Mouse (Mus musculus): ENCODE data around the gene Hoxa6. TPM values are rescaled to one million over a fixed set of nuclear protein-coding genes. Genes with fewer than 3 reads are reported as not detected.

The Hoxa6 gene
- polyA plus RNA-seq, 1 experiment, result 0.96 TPM

DNA sequence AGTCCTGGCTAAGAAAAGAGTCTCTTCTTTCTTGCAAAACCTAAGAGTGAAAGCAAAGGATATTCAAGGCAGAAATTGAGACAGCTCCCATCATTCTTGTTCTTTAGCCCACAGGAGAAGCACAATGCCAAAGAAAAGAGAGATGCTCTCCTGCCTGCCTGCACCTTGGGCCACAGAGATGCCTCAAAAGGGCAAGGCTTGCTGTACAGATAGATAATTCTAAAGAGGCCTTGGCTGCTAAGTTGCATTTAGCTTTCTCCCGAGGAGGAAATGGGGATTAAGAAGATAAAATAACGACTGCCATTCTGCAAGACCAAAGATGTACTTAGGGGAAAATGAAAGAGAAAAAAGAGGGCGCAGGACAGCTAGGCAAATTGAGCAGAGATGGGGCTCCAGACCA, 38.4 kb upstream of the Hoxa6 start:
- Histone ChIP-seq H3K27me3 (ENCODE audit: control insufficient read depth, insufficient read depth, insufficient read length) (no peaks in the 10 kb centered on the region), H3K79me3 (ENCODE audit: low read depth) (peaks cover 66% of the 10 kb centered on the region), H3K79me2 (ENCODE audit: control insufficient read depth, insufficient read depth) (peaks cover 95% of the 10 kb centered on the region), H3K36me3 (ENCODE audit: control insufficient read depth, insufficient read depth) (peaks cover 19% of the 10 kb centered on the region), H3K4me3 (ENCODE audit: insufficient read depth, poor library complexity, severe bottlenecking) (peak overlapping the region; percentile 75), H3ac (ENCODE audit: control insufficient read depth, insufficient read length, low read depth) (peak overlapping the region; percentile 37)
- no peak for TF ChIP-seq MYOD1 (IDR thresholded peaks at IDR 0.05; ENCODE audit: control insufficient read depth, insufficient read length, low read depth)
- no peak for TF ChIP-seq FOSL1 (IDR thresholded peaks at IDR 0.05; ENCODE audit: insufficient read depth, low read length, poor library complexity, severe bottlenecking)
- TF ChIP-seq MAX (IDR thresholded peaks at IDR 0.05), result no peak
- TF ChIP-seq USF1 (IDR thresholded peaks at IDR 0.05; ENCODE audit: low read depth), result no peak
- TF ChIP-seq MYOG (IDR thresholded peaks at IDR 0.05; ENCODE audit: control insufficient read depth, extremely low read depth, insufficient read length), result no peak
- TF ChIP-seq CEBPB (IDR thresholded peaks at IDR 0.05; ENCODE audit: low read depth), result no peak
- TF ChIP-seq CTCF (IDR thresholded peaks at IDR 0.05; ENCODE audit: control insufficient read depth, insufficient read depth, insufficient read length), result no peak

GRCm38 (mm10) chr6:52246403-52246803, 37.9 kb upstream of the Hoxa6 start:
- peaks cover 17% of the 10 kb centered on the region for H3K36me3 ChIP-seq (ENCODE audit: control insufficient read depth, insufficient read depth)
- H3K4me3 ChIP-seq (ENCODE audit: insufficient read depth, poor library complexity, severe bottlenecking), result peak overlapping the region; percentile 75
- peaks cover 99% of the 10 kb centered on the region for H3K79me2 ChIP-seq (ENCODE audit: control insufficient read depth, insufficient read depth)
- peaks cover 72% of the 10 kb centered on the region for H3K79me3 ChIP-seq (ENCODE audit: low read depth)
- H3K27me3 ChIP-seq (ENCODE audit: control insufficient read depth, insufficient read depth, insufficient read length), result no peaks in the 10 kb centered on the region
- peak overlapping the region; percentile 37 for H3ac ChIP-seq (ENCODE audit: control insufficient read depth, insufficient read length, low read depth)
- no peak for TF ChIP-seq CTCF (IDR thresholded peaks at IDR 0.05; ENCODE audit: control insufficient read depth, insufficient read depth, insufficient read length)
- TF ChIP-seq MAX (IDR thresholded peaks at IDR 0.05), result peak; percentile 42

DNA sequence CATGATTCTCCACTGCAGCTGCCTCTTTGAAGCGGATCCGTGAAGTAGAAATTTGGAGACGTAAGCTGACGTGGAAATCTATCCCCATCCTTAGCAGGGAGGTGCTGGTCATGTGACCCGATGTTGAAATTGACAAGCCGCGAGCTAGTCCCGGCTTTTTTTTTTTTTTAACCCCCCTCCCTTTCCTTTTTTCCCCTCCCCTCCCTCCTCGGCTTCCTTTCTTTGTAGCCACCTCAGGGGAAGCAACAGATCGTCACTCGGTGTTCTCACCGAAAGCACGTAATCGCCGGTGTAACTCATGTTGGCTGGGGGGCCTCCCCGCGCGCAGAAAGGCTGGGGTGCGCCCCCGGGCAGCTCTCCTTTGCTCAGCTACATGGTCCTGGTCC, 37.2 kb upstream of the Hoxa6 start, which contains the start of gene Hoxa11:
Hoxa11 (minus strand) TSS at position 54 of the 386 bp plus-strand sequence.
- H3ac ChIP-seq (ENCODE audit: control insufficient read depth, insufficient read length, low read depth), result peak within 1 kb of the TSS; percentile 91
- peaks cover 72% of the 10 kb centered on the region for H3K79me3 ChIP-seq (ENCODE audit: low read depth)
- peaks cover 100% of the 10 kb centered on the region for H3K79me2 ChIP-seq (ENCODE audit: control insufficient read depth, insufficient read depth)
- TF ChIP-seq CTCF (IDR thresholded peaks at IDR 0.05; ENCODE audit: control insufficient read depth, insufficient read depth, insufficient read length) (no peak), CEBPB (IDR thresholded peaks at IDR 0.05; ENCODE audit: low read depth) (peak; percentile 84), USF1 (IDR thresholded peaks at IDR 0.05; ENCODE audit: low read depth) (peak; percentile 97), FOSL1 (IDR thresholded peaks at IDR 0.05; ENCODE audit: insufficient read depth, low read length, poor library complexity, severe bottlenecking) (no peak), MYOG (IDR thresholded peaks at IDR 0.05; ENCODE audit: control insufficient read depth, extremely low read depth, insufficient read length) (no peak), MYOD1 (IDR thresholded peaks at IDR 0.05; ENCODE audit: control insufficient read depth, insufficient read length, low read depth) (no peak), MAX (IDR thresholded peaks at IDR 0.05) (no peak)
- peaks cover 17% of the 10 kb centered on the region for H3K36me3 ChIP-seq (ENCODE audit: control insufficient read depth, insufficient read depth)
- no peaks in the 10 kb centered on the region for H3K27me3 ChIP-seq (ENCODE audit: control insufficient read depth, insufficient read depth, insufficient read length)
- peak within 1 kb of the TSS; percentile 75 for H3K4me3 ChIP-seq (ENCODE audit: insufficient read depth, poor library complexity, severe bottlenecking)

DNA sequence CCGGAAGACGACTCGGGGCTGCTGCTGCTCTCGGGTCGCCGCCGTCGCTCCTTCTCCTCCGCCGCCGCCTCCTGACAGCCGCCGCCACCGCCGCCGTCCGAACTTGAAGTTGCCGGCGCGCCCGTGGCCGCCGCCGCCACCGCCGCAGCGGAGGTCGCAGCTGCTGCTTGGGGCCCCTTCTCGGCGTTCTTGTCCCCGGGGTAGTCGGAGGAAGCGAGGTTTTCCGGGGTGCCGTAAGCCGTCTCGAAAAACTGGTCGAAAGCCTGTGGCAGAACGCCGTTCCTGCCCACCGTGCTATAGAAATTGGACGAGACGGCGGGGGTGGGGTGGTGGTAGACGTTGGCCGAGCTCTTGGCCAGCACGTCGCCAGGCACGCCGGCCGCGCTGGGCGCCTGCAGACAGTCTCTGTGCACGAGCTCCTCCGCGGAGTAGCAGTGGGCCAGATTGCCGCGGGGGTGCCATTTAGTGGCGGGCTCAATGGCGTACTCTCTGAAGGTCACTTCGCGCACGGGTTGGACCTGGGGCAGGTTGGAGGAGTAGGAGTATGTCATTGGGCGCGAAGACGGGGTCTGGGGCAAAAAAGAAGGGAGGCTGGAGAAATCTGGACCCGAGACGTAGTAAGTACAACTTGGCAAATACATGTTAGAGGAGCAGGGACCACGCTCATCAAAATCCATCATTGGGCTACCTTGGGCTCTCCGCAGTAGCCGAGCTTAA, 36.7 kb upstream of the Hoxa6 start:
- peaks cover 100% of the 10 kb centered on the region for H3K79me2 ChIP-seq (ENCODE audit: control insufficient read depth, insufficient read depth)
- H3ac ChIP-seq (ENCODE audit: control insufficient read depth, insufficient read length, low read depth), result peak overlapping the region; percentile 91
- H3K4me3 ChIP-seq (ENCODE audit: insufficient read depth, poor library complexity, severe bottlenecking), result peak overlapping the region; percentile 75
- peaks cover 13% of the 10 kb centered on the region for H3K36me3 ChIP-seq (ENCODE audit: control insufficient read depth, insufficient read depth)
- TF ChIP-seq MYOD1 (IDR thresholded peaks at IDR 0.05; ENCODE audit: control insufficient read depth, insufficient read length, low read depth) (no peak), CEBPB (IDR thresholded peaks at IDR 0.05; ENCODE audit: low read depth) (no peak), MAX (IDR thresholded peaks at IDR 0.05) (no peak), FOSL1 (IDR thresholded peaks at IDR 0.05; ENCODE audit: insufficient read depth, low read length, poor library complexity, severe bottlenecking) (no peak), USF1 (IDR thresholded peaks at IDR 0.05; ENCODE audit: low read depth) (no peak), MYOG (IDR thresholded peaks at IDR 0.05; ENCODE audit: control insufficient read depth, extremely low read depth, insufficient read length) (no peak), CTCF (IDR thresholded peaks at IDR 0.05; ENCODE audit: control insufficient read depth, insufficient read depth, insufficient read length) (no peak)
- H3K27me3 ChIP-seq (ENCODE audit: control insufficient read depth, insufficient read depth, insufficient read length), result no peaks in the 10 kb centered on the region
- H3K79me3 ChIP-seq (ENCODE audit: low read depth), result peaks cover 68% of the 10 kb centered on the region

GRCm38 (mm10) chr6:52244471-52245039, 36.0 kb upstream of the Hoxa6 start:
- Histone ChIP-seq H3K79me2 (ENCODE audit: control insufficient read depth, insufficient read depth) (peaks cover 100% of the 10 kb centered on the region), H3K27me3 (ENCODE audit: control insufficient read depth, insufficient read depth, insufficient read length) (no peaks in the 10 kb centered on the region), H3ac (ENCODE audit: control insufficient read depth, insufficient read length, low read depth) (peak overlapping the region; percentile 91), H3K4me3 (ENCODE audit: insufficient read depth, poor library complexity, severe bottlenecking) (peak overlapping the region; percentile 75), H3K79me3 (ENCODE audit: low read depth) (peaks cover 69% of the 10 kb centered on the region), H3K36me3 (ENCODE audit: control insufficient read depth, insufficient read depth) (peaks cover 8% of the 10 kb centered on the region)
- TF ChIP-seq USF1 (IDR thresholded peaks at IDR 0.05; ENCODE audit: low read depth) (peak; percentile 50), FOSL1 (IDR thresholded peaks at IDR 0.05; ENCODE audit: insufficient read depth, low read length, poor library complexity, severe bottlenecking) (no peak), CTCF (IDR thresholded peaks at IDR 0.05; ENCODE audit: control insufficient read depth, insufficient read depth, insufficient read length) (no peak)
